Mouse (Mus musculus) ES-CJ7 (cell line): ENCODE measurements around the gene Slc31a1.

ENCODE experiments used
- DNase-seq: peaks from one replicate; pipeline ENCODE4 v3.0.0; 2011; ENCODE audit warnings: low read depth, low spot score

Gene Slc31a1

GRCm38 (mm10) chr4:62360088-62360804, at the start of gene Slc31a1, which contains the start of gene Fkbp15:
TSS of gene Slc31a1 (plus strand) at chr4:62360727.
TSS of gene Fkbp15 (minus strand) at chr4:62360548.
- peak; percentile 99 for DNase-seq

GRCm38 (mm10) chr4:62312821-62313220, 47.7 kb upstream of the Slc31a1 start:
- DNase-seq = no peak

GRCm38 (mm10) chr4:62313641-62314211, 46.8 kb upstream of the Slc31a1 start:
- no peak for DNase-seq

- peak; percentile 63 for DNase-seq
These were observed 46.0 kb upstream of the Slc31a1 start for GRCm38 (mm10) chr4:62314516-62314915.

- DNase-seq = peak; percentile 71
These were observed 44.1 kb upstream of the Slc31a1 start for GRCm38 (mm10) chr4:62316456-62316855.

GRCm38 (mm10) chr4:62318294-62318693, 42.2 kb upstream of the Slc31a1 start:
- DNase-seq = no peak

- DNase-seq = no peak
These were observed 37.8 kb upstream of the Slc31a1 start for GRCm38 (mm10) chr4:62322684-62323083.

- DNase-seq = no peak
These were observed 34.4 kb upstream of the Slc31a1 start for GRCm38 (mm10) chr4:62326111-62326510.

- no peak for DNase-seq
These were observed 31.4 kb upstream of the Slc31a1 start for GRCm38 (mm10) chr4:62328941-62329660.

- peak; percentile 38 for DNase-seq
These were observed 28.6 kb upstream of the Slc31a1 start for GRCm38 (mm10) chr4:62331977-62332376.

- DNase-seq = no peak
These were observed 22.0 kb upstream of the Slc31a1 start for GRCm38 (mm10) chr4:62338536-62338935.

- DNase-seq = peak; percentile 18
These were observed 16.5 kb upstream of the Slc31a1 start for GRCm38 (mm10) chr4:62344000-62344399.

GRCm38 (mm10) chr4:62345827-62346226, 14.7 kb upstream of the Slc31a1 start:
- no peak for DNase-seq

GRCm38 (mm10) chr4:62347605-62348328, 12.8 kb upstream of the Slc31a1 start:
- no peak for DNase-seq

GRCm38 (mm10) chr4:62348329-62348705, 12.2 kb upstream of the Slc31a1 start:
- DNase-seq = no peak

- no peak for DNase-seq
These were observed 11.2 kb upstream of the Slc31a1 start for GRCm38 (mm10) chr4:62349371-62349770.

- no peak for DNase-seq
These were observed 2.8 kb upstream of the Slc31a1 start for GRCm38 (mm10) chr4:62357631-62358148.

GRCm38 (mm10) chr4:62359256-62359775, 1.2 kb upstream of the Slc31a1 start:
- DNase-seq = no peak

- no peak for DNase-seq
These were observed 403 bp downstream of the Slc31a1 start for GRCm38 (mm10) chr4:62360805-62361455.

- no peak for DNase-seq
These were observed 1.0 kb downstream of the Slc31a1 start for GRCm38 (mm10) chr4:62361571-62361970.

GRCm38 (mm10) chr4:62361997-62362396, 1.5 kb downstream of the Slc31a1 start:
- no peak for DNase-seq
